Mouse (Mus musculus): ENCODE data around the gene Neb.

DNA sequence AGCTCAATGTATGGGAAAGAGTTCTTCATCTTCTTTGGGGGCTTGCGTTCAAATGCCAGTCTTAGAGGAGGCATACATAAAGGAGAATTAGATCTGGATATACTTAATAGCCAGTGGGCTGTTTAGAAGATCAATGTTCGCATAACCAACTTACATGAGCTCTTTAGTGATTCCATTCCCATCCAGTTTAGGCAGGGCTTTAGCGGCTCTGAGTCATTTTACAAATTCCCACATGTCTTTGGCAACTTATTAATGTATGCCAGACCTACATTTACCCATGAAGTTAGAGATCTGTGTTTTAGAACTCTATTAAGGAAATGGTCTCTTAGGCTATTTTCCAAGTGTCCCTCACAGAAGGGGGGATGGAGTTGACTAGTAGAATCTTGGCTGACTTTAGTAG lies 47.8 kb upstream of the Neb start:
- TF ChIP-seq CTCF (IDR thresholded peaks at IDR 0.05) (no peak), EP300 (IDR thresholded peaks at IDR 0.05) (no peak)
